Mouse (Mus musculus) limb, embryonic 10.5 days (tissue): ENCODE data around the gene Mtus2. TPM values are rescaled to one million over a fixed set of nuclear protein-coding genes. Genes with fewer than 3 reads are reported as not detected.
A peak's percentile ranks its signal among the peaks of the same experiment; 100 is the strongest.

Experiments
- DNase-seq: peaks from one replicate; pipeline ENCODE4 v3.0.0-alpha.2; 2017; ENCODE audit warnings: low spot score
- H3K27ac ChIP-seq: fragments of 300-500 bp; sonication (generic); 2 replicates; pipeline ENCODE4 v1.5.1; 2016; ENCODE audit warnings: mild to moderate bottlenecking
- H3K27me3 ChIP-seq: fragments of 300-500 bp; sonication (generic); 2 replicates; pipeline ENCODE4 v1.6.1; 2016; ENCODE audit warnings: low read depth, mild to moderate bottlenecking; ENCODE audit not compliant: poor library complexity, severe bottlenecking
- H3K36me3 ChIP-seq: fragments of 300-500 bp; sonication (generic); 2 replicates; pipeline ENCODE4 v1.6.1; 2016; ENCODE audit warnings: mild to moderate bottlenecking, moderate library complexity
- H3K4me1 ChIP-seq: fragments of 300-500 bp; sonication (generic); 2 replicates; pipeline ENCODE4 v1.6.1; 2016
- H3K4me3 ChIP-seq: fragments of 300-500 bp; sonication (generic); 2 replicates; pipeline ENCODE4 v1.5.1; 2016; ENCODE audit warnings: mild to moderate bottlenecking, moderate library complexity
- H3K9me3 ChIP-seq: fragments of 300-500 bp; sonication (generic); replicated peaks from 2 replicates; pipeline ENCODE4 v1.6.1; 2016; ENCODE audit warnings: mild to moderate bottlenecking
- WGBS: fragments of 180-500 bp; shearing (Covaris S2); methylation state at CpG from one replicate; pipeline ENCODE4 v1.1.7; 2016; 5-methylcytosine and 5-hydroxymethylcytosine counted together
- polyA plus RNA-seq: library from polyadenylated mRNA; unstranded; fragments of >200 nt; fragmentation: Nextera tagmentation; extraction: Ambion mirVana; gene quantifications from 2 replicates; pipeline ENCODE4 v1.2.1, GENCODE M21; 2016

Gene Mtus2
- polyA plus RNA-seq, 1 experiment from 2014 or later = 3.0 TPM

- Histone ChIP-seq H3K4me1 (peaks cover 19% of the 10 kb centered on the region), H3K9me3 (no peaks in the 10 kb centered on the region), H3K27ac (peak overlapping the region; percentile 71), H3K36me3 (no peaks in the 10 kb centered on the region), H3K27me3 (peaks cover 38% of the 10 kb centered on the region), H3K4me3 (peak overlapping the region; percentile 67)
- WGBS = under 1% methylated on average over 32 of the region's 32 CpGs
- DNase-seq = peak; percentile 68
Observed at GRCm38 (mm10) chr5:148264819-148265707, 307.9 kb downstream of the Mtus2 start.

- Histone ChIP-seq H3K27ac (no peak overlapping the region), H3K4me1 (peaks cover 19% of the 10 kb centered on the region), H3K27me3 (peaks cover 38% of the 10 kb centered on the region), H3K9me3 (no peaks in the 10 kb centered on the region), H3K4me3 (no peak overlapping the region), H3K36me3 (no peaks in the 10 kb centered on the region)
- no peak for DNase-seq
- 64% methylated on average over 2 of the region's 2 CpGs for WGBS
Observed at GRCm38 (mm10) chr5:148266841-148267240, 309.7 kb downstream of the Mtus2 start.

GRCm38 (mm10) chr5:148267446-148267845, 310.3 kb downstream of the Mtus2 start:
- Histone ChIP-seq H3K27me3 (peaks cover 38% of the 10 kb centered on the region), H3K4me1 (peaks cover 19% of the 10 kb centered on the region), H3K9me3 (no peaks in the 10 kb centered on the region), H3K36me3 (no peaks in the 10 kb centered on the region), H3K4me3 (no peak overlapping the region), H3K27ac (no peak overlapping the region)
- WGBS = 68% methylated on average over 4 of the region's 4 CpGs
- no peak for DNase-seq

GRCm38 (mm10) chr5:148272065-148272464, 314.9 kb downstream of the Mtus2 start:
- DNase-seq = no peak

GRCm38 (mm10) chr5:148272771-148273170, 315.7 kb downstream of the Mtus2 start:
- no peaks in the 10 kb centered on the region for H3K9me3 ChIP-seq
- H3K36me3 ChIP-seq = no peaks in the 10 kb centered on the region
- H3K27ac ChIP-seq = no peak overlapping the region
- WGBS = 86% methylated on average over 6 of the region's 6 CpGs
- no peak for DNase-seq
- H3K4me1 ChIP-seq = no peaks in the 10 kb centered on the region
- no peak overlapping the region for H3K4me3 ChIP-seq
- H3K27me3 ChIP-seq = no peaks in the 10 kb centered on the region

More at GRCm38 (mm10) chr5:148272065-148272464, 314.9 kb downstream of the Mtus2 start:
- no peaks in the 10 kb centered on the region for H3K9me3 ChIP-seq
- no peaks in the 10 kb centered on the region for H3K4me1 ChIP-seq
- 86% methylated on average over 6 of the region's 6 CpGs for WGBS
- H3K4me3 ChIP-seq = no peak overlapping the region
- H3K27ac ChIP-seq = no peak overlapping the region
- H3K36me3 ChIP-seq = no peaks in the 10 kb centered on the region
- H3K27me3 ChIP-seq = 0 out of 2 replicates have a peak, but pooled peaks cover under 1% of the 10 kb centered on the region

- 85% methylated on average over 8 of the region's 8 CpGs for WGBS
- H3K4me1 ChIP-seq = no peaks in the 10 kb centered on the region
- H3K27ac ChIP-seq = no peak overlapping the region
- no peaks in the 10 kb centered on the region for H3K36me3 ChIP-seq
- no peaks in the 10 kb centered on the region for H3K27me3 ChIP-seq
- H3K4me3 ChIP-seq = no peak overlapping the region
- no peak for DNase-seq
- H3K9me3 ChIP-seq = no peaks in the 10 kb centered on the region
Observed at GRCm38 (mm10) chr5:148278233-148278632, 321.1 kb downstream of the Mtus2 start.

- Histone ChIP-seq H3K27ac (no peak overlapping the region), H3K9me3 (no peaks in the 10 kb centered on the region), H3K36me3 (no peaks in the 10 kb centered on the region), H3K4me3 (no peak overlapping the region), H3K4me1 (no peaks in the 10 kb centered on the region), H3K27me3 (no peaks in the 10 kb centered on the region)
- WGBS = 85% methylated on average over 5 of the region's 5 CpGs
- no peak for DNase-seq
Observed at GRCm38 (mm10) chr5:148280321-148280720, 323.2 kb downstream of the Mtus2 start.

GRCm38 (mm10) chr5:148282093-148282492, 325.0 kb downstream of the Mtus2 start:
- H3K27me3 ChIP-seq = no peaks in the 10 kb centered on the region
- H3K36me3 ChIP-seq = no peaks in the 10 kb centered on the region
- H3K4me3 ChIP-seq = no peak overlapping the region
- no peak overlapping the region for H3K27ac ChIP-seq
- 84% methylated on average over 6 of the region's 6 CpGs for WGBS
- H3K4me1 ChIP-seq = no peaks in the 10 kb centered on the region
- no peaks in the 10 kb centered on the region for H3K9me3 ChIP-seq
- no peak for DNase-seq

- H3K36me3 ChIP-seq = no peaks in the 10 kb centered on the region
- no peaks in the 10 kb centered on the region for H3K4me1 ChIP-seq
- 94% methylated on average over 5 of the region's 5 CpGs for WGBS
- DNase-seq = no peak
- no peak overlapping the region for H3K27ac ChIP-seq
- H3K27me3 ChIP-seq = no peaks in the 10 kb centered on the region
- no peak overlapping the region for H3K4me3 ChIP-seq
- H3K9me3 ChIP-seq = no peaks in the 10 kb centered on the region
Observed at GRCm38 (mm10) chr5:148282631-148283030, 325.5 kb downstream of the Mtus2 start.

GRCm38 (mm10) chr5:148283177-148283576, 326.1 kb downstream of the Mtus2 start:
- 83% methylated on average over 2 of the region's 2 CpGs for WGBS
- H3K27me3 ChIP-seq = no peaks in the 10 kb centered on the region
- no peak overlapping the region for H3K4me3 ChIP-seq
- H3K9me3 ChIP-seq = no peaks in the 10 kb centered on the region
- H3K27ac ChIP-seq = no peak overlapping the region
- H3K36me3 ChIP-seq = no peaks in the 10 kb centered on the region
- no peak for DNase-seq
- no peaks in the 10 kb centered on the region for H3K4me1 ChIP-seq

- WGBS = 95% methylated on average over 3 of the region's 3 CpGs
Observed at GRCm38 (mm10) chr5:148283584-148283983, 326.5 kb downstream of the Mtus2 start.

GRCm38 (mm10) chr5:148287529-148287928, 330.4 kb downstream of the Mtus2 start:
- no peak for DNase-seq
- Histone ChIP-seq H3K9me3 (no peaks in the 10 kb centered on the region), H3K27ac (no peak overlapping the region), H3K4me3 (no peak overlapping the region), H3K36me3 (no peaks in the 10 kb centered on the region), H3K4me1 (no peaks in the 10 kb centered on the region; the same call in 1 of the 2 replicates), H3K27me3 (no peaks in the 10 kb centered on the region)
- WGBS = 94% methylated on average over 5 of the region's 5 CpGs

More at GRCm38 (mm10) chr5:148283584-148283983, 326.5 kb downstream of the Mtus2 start:
- Histone ChIP-seq H3K27me3 (no peaks in the 10 kb centered on the region), H3K9me3 (no peaks in the 10 kb centered on the region), H3K4me1 (no peaks in the 10 kb centered on the region), H3K27ac (no peak overlapping the region), H3K4me3 (no peak overlapping the region), H3K36me3 (no peaks in the 10 kb centered on the region)
- no peak for DNase-seq

- H3K36me3 ChIP-seq = no peaks in the 10 kb centered on the region
- no peaks in the 10 kb centered on the region for H3K9me3 ChIP-seq
- H3K27me3 ChIP-seq = no peaks in the 10 kb centered on the region
- H3K4me3 ChIP-seq = no peak overlapping the region
- H3K4me1 ChIP-seq = no peaks in the 10 kb centered on the region; the same call in 1 of the 2 replicates
- H3K27ac ChIP-seq = no peak overlapping the region
- 75% methylated on average over 18 of the region's 18 CpGs for WGBS
- DNase-seq = no peak
Observed at GRCm38 (mm10) chr5:148288804-148289203, 331.7 kb downstream of the Mtus2 start.
